Mouse (Mus musculus): ENCODE results near the gene Ppm1l.

Ppm1l gene

DNA sequence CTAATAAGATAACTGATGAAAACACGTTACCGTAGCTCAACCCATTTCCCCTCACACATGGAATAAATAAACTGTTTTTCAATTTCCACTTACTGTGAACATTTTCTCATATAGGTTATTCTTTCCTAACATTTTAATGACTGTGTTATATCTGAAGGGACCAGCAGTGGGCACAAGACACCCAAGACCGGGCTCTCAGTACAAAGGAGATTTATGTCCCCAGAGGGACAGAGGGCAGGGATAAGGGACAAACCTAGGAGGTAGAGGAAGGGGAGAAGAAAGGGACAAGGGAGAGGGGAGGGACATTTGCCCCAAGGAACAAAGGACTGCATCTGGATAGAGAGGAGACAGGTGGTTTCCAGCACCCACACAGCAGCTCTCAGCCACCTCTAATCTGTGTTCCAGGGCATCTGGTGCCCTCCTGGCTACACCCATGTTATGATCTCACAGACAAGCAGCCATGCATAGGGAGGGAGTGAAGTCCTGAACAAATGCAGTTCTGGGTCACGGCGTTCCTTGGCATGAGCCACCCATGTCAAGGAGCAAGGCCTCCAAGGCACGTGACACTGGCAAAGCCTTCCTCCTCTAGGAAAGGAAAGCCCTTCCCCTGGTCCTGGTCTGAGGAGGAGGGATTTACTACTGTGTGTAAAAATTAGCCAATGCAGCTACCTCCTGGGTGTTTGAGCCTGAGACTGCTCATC lies 174.5 kb downstream of the Ppm1l start:
- DNase-seq (ENCODE audit: low spot score in 2 of 2) = no peak

GRCm38 (mm10) chr3:69494233-69495010 lies 177.8 kb downstream of the Ppm1l start:
- no peak for DNase-seq (ENCODE audit: low spot score in 2 of 2)

DNA sequence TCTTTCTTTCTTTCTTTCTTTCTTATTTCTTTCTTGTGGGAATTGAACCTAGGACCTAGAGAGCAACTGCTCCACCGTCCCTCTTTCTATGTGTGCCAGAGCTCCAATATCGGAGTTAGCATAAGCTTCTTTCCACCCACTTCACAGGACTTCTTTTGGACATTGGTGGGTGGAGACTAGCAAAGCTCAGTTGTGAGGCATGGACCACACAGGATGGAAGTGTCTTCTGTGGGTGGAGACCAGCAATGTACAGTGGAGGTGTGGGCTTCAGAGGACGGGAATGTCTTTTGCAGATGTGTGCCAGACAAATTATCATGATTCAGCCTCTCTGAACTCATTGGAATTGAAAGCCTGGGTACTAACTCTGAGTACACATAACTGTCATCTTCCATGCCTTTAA lies 180.5 kb downstream of the Ppm1l start:
- no peak for DNase-seq (ENCODE audit: low spot score in 2 of 2)

GRCm38 (mm10) chr3:69502009-69502408 lies 185.3 kb downstream of the Ppm1l start:
- DNase-seq (ENCODE audit: low spot score in 2 of 2) = no peak

DNA sequence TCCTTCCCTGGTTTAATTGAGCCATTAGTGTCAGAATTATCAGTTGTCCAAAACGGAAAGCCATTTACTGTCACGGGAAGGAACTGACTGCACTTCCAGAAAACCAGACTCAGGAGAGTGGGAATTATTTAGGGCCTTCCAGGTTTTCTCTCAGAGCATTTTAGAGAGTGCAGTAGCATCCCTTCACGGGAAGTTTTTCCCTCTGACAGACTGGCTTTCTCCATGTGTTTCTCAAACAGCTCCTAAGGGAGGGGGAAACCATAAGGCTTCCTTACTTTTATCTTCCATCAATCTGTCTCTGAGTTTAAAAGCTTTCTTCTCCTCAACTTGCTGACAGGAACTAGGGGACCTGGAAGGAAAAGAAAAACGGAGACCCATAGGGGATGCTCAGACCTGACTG lies 185.9 kb downstream of the Ppm1l start:
- DNase-seq (ENCODE audit: low spot score in 2 of 2) = no peak

GRCm38 (mm10) chr3:69505090-69505489 lies 188.4 kb downstream of the Ppm1l start:
- DNase-seq (ENCODE audit: low spot score in 2 of 2) = no peak

DNA sequence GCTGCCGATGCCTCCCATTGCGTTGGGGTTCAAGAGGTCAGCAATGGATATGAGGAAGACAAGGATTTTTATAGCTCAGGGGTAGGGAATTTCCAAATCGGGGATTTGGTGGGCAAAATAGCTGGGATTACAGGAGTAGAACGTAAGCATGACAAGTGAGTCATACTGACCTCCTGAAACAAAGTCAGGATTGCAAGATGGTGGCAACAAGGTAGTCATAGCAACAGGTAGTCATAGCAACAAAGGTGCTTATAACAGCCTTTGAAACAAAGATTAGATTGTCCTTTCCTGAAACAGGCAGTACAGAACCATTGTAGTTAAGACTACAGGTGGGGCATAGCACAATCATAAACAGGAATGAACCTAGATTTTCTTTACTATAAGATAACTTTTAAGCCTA lies 189.7 kb downstream of the Ppm1l start:
- no peak for DNase-seq (ENCODE audit: low spot score in 2 of 2)

- no peak for DNase-seq (ENCODE audit: low spot score in 2 of 2)
Observed at GRCm38 (mm10) chr3:69509411-69509952, 192.8 kb downstream of the Ppm1l start.

GRCm38 (mm10) chr3:69511881-69512280 lies 195.2 kb downstream of the Ppm1l start:
- no peak for DNase-seq (ENCODE audit: low spot score in 2 of 2)

- no peak for DNase-seq (ENCODE audit: low spot score in 2 of 2)
Observed at GRCm38 (mm10) chr3:69512402-69512801, 195.7 kb downstream of the Ppm1l start.

DNA sequence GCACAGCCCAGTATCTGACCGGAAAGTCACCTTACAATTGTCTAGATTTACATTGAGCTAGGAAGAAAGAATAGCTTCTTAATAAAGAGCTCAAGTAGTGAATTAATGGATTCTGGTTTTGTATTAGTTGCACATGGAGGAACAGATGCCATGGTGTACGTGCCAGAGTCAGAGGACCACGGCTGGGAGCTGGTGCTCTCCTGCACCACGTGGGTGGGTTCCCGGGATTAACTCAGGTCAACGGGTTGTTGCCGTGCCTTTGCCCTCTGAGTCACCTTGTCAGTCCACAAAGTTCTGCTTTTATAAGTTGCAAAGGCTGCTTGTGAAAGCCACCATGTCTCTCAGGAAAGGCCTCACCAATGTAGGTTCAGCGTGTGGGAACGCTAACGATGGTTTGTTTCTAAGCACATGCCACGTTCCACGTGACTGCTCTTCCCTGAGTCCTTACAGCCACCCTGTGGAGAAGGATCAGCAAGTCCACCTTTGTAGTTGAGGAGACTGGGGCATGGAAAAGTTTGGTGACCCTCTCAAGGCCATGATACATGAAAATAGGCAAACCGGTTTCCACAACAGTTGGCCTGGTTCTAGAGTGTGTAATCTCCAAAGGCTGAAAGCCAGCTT lies 199.2 kb downstream of the Ppm1l start:
- DNase-seq (ENCODE audit: low spot score in 2 of 2) = no peak

- DNase-seq (ENCODE audit: low spot score in 2 of 2) = no peak
Observed at GRCm38 (mm10) chr3:69519188-69519587, 202.5 kb downstream of the Ppm1l start.

GRCm38 (mm10) chr3:69519789-69520558 lies 203.3 kb downstream of the Ppm1l start:
- no peak for DNase-seq (ENCODE audit: low spot score in 2 of 2)

- DNase-seq (ENCODE audit: low spot score in 2 of 2) = no peak
Observed at GRCm38 (mm10) chr3:69522270-69522669, 205.6 kb downstream of the Ppm1l start.

DNA sequence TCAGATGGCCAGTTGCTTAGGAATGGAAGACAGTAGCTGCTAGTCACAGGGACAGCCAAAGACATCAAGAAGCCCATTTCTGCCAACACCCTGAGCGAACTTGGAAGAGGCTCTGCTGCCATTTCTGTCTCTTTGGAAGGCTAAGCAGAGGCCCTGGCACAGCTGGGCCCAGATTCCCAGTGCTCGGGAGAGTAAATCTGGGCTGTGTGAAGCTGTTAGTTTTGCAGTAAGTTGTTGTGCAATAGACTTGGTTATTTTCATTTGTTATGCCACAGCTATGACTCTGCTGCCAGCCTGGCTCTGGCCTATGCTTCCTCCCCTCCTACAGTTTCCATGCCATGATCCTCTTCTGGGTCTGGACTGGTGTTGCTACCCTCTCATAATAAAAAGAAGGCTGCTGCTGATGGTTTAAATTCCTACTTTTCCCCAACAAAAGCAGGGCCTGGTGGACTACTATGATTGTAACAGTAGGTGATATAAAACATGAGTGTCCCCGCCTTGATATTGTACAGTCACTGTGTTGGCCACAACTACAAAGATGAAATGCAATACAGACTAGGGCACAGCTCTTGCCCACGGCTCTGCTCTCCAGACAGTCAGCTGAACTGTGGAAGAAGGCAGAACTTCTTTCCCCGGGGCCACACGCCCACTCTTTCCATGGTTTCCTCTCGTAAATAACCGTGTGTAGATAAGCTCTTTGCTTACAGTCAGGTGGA lies 207.9 kb downstream of the Ppm1l start:
- no peak for DNase-seq (ENCODE audit: low spot score in 2 of 2)

GRCm38 (mm10) chr3:69525072-69525529 lies 208.4 kb downstream of the Ppm1l start:
- DNase-seq (ENCODE audit: low spot score in 2 of 2) = no peak

GRCm38 (mm10) chr3:69527384-69527783 lies 210.7 kb downstream of the Ppm1l start:
- DNase-seq (ENCODE audit: low spot score in 2 of 2) = no peak

DNA sequence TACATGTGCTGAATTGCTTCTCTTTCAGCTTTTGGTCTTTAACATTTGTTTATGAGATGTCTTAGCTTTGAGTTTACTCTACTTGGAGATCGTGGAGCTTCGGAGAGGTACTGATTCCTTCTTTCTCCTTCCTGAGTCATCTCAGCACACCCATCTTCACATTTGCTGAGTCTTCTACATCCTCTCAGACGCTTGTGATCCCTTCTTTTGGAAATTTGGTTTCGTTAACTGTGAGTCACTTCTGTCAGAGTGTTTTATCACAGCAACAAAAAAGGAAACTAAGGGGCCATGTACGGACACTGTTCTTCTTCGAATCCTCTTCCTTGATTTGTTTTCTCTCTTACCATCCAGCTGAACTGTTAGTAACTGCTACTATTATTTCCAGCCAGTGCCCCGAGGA lies 212.9 kb downstream of the Ppm1l start:
- no peak for DNase-seq (ENCODE audit: low spot score in 2 of 2)

DNA sequence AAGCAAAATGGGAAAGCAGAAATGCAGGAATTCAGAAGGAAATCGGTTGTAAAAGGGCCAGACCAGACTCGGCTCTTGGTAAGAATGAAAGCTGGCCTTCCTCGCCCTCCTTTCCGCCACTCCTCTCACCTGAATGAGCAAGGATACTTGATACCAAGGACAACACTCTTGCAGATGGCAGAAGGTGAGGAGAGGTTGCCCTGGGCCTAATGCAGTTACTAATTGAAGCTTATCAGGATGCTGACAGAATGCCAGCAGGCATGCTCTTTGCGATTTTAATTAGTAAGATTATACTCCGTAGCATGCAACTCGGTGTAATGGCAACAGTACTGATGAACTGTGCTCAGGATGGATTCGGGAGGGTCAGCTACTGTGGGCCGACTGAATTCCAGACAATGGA lies 214.8 kb downstream of the Ppm1l start:
- DNase-seq (ENCODE audit: low spot score in 2 of 2) = no peak

DNA sequence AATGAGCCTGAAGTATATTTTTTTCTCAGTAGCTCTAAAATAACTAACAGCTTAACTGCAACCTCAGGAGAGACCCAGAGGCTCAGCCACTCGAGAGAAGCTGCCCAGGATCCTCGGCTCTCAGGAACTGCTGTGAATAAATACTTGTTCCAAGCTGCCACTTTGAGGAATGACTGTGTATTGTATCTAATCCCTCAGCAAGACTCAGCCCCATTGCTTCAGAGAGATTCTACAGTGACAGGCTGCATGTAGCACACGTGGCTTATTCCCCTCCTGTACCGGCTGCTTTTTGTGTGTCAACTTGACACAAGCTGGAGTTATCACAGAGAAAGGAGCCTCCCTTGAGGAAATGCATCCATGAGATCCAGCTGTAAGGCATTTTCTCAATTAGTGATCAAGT lies 216.0 kb downstream of the Ppm1l start:
- no peak for DNase-seq (ENCODE audit: low spot score in 2 of 2)

DNA sequence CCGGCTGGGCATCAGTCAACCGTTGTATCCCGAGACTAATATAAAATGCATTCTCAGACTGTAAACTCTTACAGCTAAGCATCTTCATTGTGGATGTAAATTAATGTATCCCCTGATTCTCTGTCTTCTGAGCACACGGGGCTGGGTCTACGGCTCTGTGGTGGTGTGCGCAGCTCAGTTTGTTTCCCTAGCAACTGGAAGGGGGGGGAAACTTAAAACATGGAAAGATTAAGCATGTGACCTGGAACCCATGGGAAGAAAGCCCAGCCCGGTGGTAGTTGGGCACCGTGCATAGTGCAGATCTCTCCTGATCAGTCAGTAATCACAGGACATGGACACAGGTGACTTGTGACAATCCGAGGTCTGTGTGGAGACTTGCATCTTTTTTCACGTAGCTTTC lies 218.8 kb downstream of the Ppm1l start:
- no peak for DNase-seq (ENCODE audit: low spot score in 2 of 2)
